Mouse (Mus musculus): Measurements from ENCODE around the gene Catsperd.
A peak's percentile ranks its signal among the peaks of the same experiment; 100 is the strongest.

Catsperd gene

GRCm38 (mm10) chr17:56627530-56628277, at the start of gene Catsperd:
Gene Catsperd (plus strand): TSS chr17:56628143.
- no peak for DNase-seq (ENCODE audit: low spot score in 2 of 2)

- DNase-seq (ENCODE audit: low spot score in 2 of 2): no peak
Measured at GRCm38 (mm10) chr17:56583071-56583470, 44.9 kb upstream of the Catsperd start.

- no peak for DNase-seq (ENCODE audit: low spot score in 2 of 2)
Measured at GRCm38 (mm10) chr17:56583611-56584256, 44.2 kb upstream of the Catsperd start.

DNA sequence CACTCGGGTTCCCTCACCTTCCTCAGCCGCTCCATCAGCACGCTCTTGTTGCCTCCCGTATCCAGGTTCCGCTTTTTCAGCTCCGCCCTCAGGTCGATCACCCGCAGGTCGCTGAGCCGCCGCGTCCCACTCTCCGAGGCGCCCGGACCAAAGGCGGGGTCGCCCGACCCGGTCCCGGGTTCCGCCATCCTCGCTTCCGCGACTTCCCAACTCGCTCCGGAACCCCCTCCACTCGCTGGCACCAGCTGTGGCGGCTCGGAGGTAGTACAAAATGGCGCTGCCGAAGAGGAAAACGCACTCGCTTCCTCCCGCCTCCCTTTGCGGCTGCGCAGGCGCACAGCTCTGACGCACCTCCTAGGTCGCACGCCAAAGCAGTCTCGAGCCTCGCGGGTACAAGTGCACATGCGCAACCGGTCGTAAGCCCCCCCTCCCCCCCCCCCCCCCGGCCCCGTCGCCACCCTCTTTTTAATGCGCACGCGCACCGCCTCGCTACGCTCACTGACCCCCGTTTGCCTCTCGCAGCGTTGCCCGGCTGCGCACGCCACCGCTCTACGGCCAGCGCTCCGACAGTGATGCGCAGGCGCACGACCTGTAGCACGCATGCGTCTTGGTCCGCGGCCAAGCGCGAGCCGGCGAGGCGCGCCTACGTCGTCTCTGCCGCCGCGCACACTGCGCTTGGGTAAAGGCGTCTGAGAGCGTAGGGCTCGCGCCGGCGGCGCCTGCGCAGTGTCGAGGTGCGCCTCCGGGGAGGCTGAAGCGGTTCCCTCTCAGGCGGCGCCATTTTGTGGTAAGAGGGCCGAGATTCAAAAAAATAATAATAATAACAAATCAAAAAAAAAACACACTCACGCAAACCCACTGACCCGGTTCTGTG, 43.4 kb upstream of the Catsperd start, which contains the start of the genes Safb2 and Safb:
TSS of gene Safb2 (minus strand) at position 329 of the 874 bp plus-strand sequence.
TSS of gene Safb (plus strand) at position 569 of the 874 bp plus-strand sequence.
- peak; percentile 99 for DNase-seq (ENCODE audit: low spot score in 2 of 2)

- peak; percentile 54 to 57 for DNase-seq (ENCODE audit: low spot score in 2 of 2)
Measured at GRCm38 (mm10) chr17:56585171-56585821, 42.6 kb upstream of the Catsperd start.

DNA sequence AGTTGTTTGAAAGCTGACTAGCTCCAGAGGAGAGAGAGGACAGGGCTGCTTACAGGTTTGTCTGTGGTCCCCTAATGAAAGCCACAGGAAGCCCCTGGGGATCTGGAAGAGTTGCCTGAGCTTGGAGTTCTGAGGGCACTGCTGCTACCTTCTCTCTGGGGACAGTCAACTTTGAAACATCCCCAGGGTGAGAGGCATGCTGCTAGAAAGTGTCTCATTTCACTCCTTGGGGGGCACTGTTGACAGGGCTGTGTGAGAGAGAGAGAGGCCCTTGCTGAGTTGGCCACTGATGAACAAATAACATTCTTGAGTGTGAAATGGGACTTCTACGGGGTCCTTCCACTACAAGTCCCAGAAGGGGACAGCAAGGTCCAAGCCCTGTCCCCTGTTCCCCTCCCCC, 40.2 kb upstream of the Catsperd start:
- no peak for DNase-seq (ENCODE audit: low spot score in 2 of 2)

GRCm38 (mm10) chr17:56588921-56589320, 39.0 kb upstream of the Catsperd start:
- DNase-seq (ENCODE audit: low spot score in 2 of 2): no peak

GRCm38 (mm10) chr17:56592553-56592952, 35.4 kb upstream of the Catsperd start:
- DNase-seq (ENCODE audit: low spot score in 2 of 2): no peak

GRCm38 (mm10) chr17:56593527-56594271, 34.2 kb upstream of the Catsperd start:
- DNase-seq (ENCODE audit: low spot score in 2 of 2): no peak

- no peak for DNase-seq (ENCODE audit: low spot score in 2 of 2)
Measured at GRCm38 (mm10) chr17:56603186-56604069, 24.5 kb upstream of the Catsperd start.

- no peak for DNase-seq (ENCODE audit: low spot score in 2 of 2)
Measured at GRCm38 (mm10) chr17:56604070-56604380, 23.9 kb upstream of the Catsperd start.

DNA sequence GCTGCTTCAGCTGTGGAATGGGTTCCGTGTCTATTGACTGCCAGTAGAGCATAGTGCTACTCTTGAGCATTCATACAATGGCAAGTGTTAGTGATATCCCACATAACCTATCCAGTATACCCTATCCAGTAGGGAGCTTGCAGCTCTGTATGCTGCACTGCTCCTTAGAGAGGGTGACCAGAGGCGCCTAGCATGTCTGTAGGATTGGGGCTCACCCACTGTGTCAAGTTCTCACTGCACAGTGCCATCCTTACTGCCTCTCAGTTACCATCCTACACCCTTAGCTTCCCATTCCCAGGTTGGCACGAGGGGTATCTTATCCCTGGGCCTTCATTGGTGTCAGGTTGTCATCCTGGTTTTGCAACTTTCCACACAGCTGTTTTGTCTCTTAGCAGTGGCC, 23.5 kb upstream of the Catsperd start:
- no peak for DNase-seq (ENCODE audit: low spot score in 2 of 2)

DNA sequence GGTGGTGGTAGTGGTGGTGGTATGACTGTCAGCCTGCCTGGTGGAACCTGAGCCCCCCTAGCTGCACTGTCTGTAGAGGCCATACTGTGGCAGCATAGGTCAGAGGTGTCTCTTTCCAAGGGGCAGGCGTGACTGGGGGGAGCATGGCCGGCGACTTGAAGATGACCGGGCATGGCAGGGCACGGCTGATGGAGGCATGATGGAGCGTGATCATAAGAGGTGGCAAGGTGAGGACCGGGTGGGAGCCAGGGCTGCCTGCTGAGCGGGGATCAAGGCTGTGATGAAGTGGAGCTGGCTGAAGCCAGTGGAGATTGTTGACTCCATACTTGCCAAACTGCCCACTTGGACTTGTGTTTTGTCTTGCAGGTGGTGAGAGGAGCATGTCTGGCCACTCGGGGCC, 22.5 kb upstream of the Catsperd start:
- no peak for DNase-seq (ENCODE audit: low spot score in 2 of 2)

- no peak for DNase-seq (ENCODE audit: low spot score in 2 of 2)
Measured at GRCm38 (mm10) chr17:56607521-56608062, 20.4 kb upstream of the Catsperd start.

DNA sequence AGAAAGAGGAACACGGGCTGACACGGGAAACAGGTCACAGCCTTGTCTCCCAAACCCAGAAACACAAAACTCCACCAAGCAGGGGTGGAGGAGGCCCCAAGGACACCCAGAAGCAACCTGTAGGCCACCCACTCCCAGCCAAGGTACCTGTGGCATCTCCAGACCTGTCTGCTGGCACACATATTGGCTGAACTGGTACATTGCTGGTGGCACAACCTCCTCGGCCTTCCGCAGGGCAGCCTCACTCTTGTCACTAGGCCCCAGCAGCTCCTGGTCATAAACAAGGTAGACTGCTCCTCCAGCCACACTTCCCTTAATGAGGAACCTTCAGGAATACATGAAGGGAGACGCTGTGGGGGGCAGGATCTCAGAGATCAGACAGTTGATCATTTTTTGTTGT, 19.2 kb upstream of the Catsperd start:
- no peak for DNase-seq (ENCODE audit: low spot score in 2 of 2)

GRCm38 (mm10) chr17:56609452-56610171, 18.3 kb upstream of the Catsperd start, which contains the start of gene 2410015M20Rik:
Gene 2410015M20Rik (minus strand): TSS chr17:56609771.
- DNase-seq (ENCODE audit: low spot score in 2 of 2): peak; percentile 96 to 98

- no peak for DNase-seq (ENCODE audit: low spot score in 2 of 2)
Measured at GRCm38 (mm10) chr17:56611323-56611722, 16.6 kb upstream of the Catsperd start.

DNA sequence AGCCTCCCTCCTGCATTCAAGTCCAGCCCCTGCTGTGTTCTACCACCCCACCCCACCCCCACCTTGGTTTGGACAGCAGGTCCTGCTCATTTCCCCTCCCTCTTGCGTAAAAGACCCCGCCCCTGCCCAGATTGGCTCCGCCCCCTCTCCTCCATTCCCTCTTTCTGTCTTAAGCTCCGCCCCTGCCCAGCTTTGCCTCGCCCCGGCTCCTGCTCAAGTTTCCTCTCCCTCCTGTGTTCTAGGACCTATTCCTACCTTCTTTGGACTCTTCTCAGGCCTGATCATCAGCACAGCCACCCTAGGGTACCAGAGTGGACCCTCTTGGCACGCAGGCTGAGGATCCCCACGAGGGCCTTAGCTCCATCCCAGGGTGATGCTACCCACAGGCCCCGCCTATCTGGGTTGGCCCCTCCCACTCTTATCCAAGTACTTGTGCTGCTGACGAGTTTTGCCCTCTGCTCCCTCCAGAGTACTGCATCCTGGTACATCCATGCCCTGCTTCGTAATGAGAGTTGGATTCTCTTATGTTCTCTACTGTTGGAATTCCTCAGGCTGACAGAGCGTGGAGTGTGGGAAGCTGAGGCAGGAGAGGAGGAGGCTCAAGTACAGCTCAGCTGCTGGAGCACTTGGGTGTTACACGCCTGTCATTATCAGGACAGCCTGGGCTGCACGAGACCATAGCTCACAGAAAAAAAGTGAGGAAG, 15.9 kb upstream of the Catsperd start:
- peak in 1 of 2 experiments; percentile 39 for DNase-seq (ENCODE audit: low spot score in 2 of 2)

All from spleen, postnatal 36 days (tissue).